Mouse (Mus musculus) ZHBTc4 (cell line): ENCODE data around the gene Napsa.

Experiments used
- DNase-seq: peaks from one replicate; pipeline ENCODE4 v3.0.0-alpha.2; 2011; ENCODE audit warnings: low read depth, low spot score

Gene Napsa

DNA sequence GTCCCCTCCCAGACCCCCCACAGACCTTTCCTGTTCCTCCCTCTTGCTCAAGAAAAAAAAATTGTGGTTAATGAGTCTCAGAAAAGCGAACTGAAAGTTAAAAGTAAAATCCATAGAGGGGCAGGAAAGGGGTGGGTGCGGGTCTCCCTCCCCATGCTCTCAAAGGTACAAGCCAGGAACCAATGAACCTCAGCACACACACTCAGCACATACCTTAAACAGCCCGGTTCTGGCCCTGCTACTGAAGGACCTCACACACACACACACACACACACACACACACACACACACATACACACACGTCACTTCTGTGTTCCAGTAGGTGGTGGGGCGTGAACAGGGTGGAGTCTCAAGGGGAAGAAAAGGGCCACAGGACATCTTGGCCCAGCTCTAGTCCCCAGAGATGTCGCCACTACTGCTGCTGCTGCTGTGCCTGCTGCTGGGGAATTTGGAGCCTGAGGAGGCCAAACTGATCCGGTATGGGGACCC lies at the start of gene Napsa:
Napsa (plus strand) TSS at position 168 of the 489 bp plus-strand sequence.
- DNase-seq: peak; percentile 34

DNA sequence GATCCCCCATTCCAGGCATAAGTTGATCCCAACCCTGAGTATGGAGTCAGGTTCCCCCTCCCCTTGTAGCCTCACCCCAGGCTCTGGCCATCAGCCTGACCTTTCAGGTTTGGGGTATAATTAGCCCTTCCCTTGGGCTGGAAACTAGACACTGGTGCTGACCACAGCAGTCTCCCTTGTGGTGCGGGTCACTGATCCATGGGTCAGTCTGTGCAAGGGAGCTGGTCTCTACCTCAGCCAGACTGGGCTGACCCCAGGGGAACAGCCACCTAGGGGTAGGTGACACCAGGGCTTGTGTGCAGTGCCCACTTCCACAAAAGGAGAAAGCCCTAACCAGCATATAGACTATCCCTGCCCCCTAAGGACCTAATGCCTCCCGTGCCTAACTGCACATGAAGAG lies 49.1 kb upstream of the Napsa start:
- no peak for DNase-seq

DNA sequence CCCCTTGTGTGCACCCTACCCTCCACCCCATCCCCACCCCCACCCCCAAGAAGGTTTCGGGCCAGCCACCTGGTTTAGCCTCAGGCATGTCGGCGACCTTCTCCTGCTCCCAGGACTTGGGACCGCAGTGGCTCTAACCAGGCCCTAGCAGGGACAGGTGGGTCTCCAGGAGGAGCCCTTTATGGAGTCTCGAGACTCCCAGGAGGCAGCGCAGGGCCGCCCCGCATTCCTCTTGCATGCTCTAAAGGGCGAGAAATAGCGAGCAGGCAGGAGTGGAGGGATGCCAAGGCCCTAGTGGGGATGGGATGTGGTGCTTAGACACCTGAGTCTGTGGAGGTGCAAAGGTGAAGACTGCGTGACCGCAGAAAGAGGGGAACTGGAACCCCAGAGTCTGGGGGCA lies 47.7 kb upstream of the Napsa start, which contains the start of gene Mybpc2:
Mybpc2 (minus strand) TSS at position 155 of the 400 bp plus-strand sequence.
- DNase-seq: peak; percentile 54

DNA sequence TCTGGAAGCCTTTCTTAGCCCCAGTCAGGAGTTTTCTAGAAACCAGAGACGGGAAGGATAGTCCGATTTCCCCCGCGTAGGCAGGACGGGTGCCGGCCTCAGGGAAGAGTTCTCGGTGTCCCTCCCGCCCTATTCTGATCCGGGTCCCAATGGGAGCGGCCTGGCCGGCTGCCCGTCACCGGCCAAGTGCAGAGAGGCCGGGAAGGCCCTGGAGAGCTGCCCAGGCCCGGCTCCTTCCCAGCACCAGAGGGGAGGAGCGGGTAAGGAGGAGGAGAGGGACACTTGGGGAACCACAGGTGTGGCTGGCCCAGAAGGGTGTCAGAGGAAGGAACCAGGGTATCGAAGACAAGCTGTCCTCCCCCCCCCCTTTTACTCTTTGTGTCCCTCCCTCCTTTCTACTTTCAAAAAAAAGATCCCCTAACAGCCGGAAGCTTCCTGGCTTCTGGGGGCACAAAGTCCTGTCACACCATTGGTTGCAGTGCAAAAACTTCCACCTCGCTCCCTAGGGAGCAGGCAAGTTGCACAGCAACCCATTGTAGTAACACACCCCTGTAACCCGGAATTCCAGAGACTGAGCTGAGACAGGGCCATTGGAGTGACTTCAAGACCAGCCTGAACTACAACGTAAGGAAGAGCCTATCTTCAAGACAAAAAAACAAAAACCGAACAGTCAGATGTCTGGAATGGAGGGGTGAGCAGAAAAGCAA lies 46.9 kb upstream of the Napsa start:
- no peak for DNase-seq

DNA sequence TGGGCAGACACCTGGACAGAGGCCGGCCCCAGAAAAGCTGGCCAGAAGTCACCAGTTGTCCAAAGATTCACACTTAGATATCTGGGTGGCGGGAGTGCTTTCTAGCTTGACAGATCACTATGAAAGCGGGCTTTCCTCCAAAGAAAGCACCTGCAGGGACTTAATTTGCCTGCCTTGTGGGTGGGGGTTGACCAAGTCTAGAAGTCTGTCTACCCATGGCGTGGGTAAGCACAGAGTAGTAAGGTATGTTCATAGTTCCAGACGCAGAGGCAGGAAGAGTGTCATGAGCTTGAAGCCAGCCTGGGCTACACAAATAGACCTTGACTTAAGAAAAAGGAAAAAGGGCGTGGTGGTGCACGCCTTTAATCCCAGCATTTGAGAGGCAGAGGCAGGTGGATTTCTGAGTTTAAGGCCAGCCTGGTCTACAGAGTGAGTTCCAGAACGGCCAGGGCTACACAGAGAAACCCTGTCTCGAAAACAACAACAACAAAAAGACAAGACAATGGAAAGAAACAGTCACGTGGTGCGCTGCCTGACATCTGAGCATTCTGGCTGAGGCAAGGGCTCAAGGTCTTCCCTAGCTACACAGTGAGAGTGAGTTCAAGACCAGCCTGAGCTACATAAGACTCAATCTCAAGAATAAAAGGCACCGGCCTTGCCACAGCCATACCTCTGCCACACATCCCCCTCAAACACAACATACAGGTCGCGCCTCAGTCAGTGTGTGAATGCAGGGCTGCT lies 45.6 kb upstream of the Napsa start:
- peak; percentile 44 for DNase-seq

DNA sequence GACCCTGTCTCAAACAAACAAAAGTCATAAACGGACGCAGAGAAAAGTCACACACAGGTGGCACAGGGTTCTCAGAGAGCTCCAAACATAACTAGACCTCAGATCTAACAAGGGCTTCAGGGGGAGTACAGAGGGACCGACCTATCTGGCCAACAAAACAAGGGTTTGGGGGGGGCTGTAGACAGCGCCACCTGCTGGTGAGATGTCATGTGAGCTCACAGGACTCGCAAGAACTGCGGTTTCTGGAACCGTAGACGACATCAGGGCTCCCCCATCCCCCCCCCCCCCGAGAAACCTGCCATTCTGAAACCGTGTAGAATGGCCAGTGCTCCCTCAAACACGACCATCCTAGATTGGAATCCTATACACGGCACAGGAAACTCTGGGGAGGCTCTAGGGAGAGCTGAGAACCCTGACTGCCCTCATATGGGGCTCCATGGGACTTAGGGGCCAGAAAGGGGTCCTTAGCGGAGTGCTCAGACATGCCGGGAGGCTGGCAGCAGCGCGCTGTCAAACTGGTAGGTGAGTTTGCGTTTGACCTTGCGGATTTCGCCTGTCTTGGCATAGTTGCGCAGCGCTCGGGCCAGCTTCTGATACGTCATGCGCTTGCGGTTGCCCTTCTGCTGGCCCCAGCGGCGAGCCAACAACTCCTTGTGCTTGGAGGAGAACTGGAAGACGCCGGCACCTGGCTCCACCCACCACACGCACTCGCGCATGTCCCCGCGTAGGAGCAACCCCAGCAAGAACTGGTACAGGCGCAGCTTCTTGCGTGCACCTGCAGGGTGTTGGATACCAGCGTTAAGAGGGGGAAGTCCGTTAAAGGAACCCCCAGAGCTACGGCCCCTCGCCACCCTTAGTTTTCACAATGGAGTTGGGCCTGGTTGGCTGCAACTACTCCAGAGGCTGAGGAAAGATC lies 44.4 kb upstream of the Napsa start:
- peak; percentile 66 for DNase-seq

DNA sequence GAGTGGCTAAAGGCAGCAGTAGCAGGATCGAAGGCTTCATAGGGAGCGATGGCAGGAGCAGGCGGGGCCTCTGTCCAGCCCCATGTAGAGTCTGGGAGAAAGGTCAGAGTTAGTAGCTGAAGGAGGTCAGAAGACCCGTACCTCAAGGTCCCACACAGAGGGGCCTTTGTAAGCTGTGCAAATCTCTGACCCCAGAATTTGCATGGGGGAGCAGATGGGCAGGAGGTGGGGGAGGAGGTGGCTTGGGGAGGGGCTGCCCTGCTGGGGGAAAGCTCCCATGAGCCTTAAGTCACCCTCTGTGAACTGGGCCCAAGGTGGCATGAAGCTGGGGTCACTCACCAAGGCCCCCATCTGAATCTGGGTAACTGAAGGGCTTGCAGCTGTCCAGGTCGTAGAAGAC lies 42.7 kb upstream of the Napsa start:
- DNase-seq: no peak

DNA sequence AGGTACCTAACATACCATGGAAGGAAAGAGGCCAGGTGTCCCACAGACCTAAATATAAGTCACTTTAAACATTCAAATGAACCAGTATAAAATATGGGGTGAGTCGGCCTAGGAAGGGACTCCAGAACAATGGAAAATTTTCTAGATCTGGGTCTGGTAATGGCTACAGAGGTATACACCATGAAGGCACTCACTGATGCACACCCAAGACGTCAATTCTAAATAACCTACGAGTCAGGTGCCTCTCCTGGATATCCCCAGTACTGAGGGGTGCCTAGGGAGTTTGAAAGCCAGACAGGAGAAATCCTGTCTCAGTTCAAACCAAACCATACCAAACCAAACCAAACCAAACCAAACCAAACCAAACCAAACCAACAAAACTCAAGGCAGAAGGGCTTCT lies 41.7 kb upstream of the Napsa start:
- DNase-seq: no peak

DNA sequence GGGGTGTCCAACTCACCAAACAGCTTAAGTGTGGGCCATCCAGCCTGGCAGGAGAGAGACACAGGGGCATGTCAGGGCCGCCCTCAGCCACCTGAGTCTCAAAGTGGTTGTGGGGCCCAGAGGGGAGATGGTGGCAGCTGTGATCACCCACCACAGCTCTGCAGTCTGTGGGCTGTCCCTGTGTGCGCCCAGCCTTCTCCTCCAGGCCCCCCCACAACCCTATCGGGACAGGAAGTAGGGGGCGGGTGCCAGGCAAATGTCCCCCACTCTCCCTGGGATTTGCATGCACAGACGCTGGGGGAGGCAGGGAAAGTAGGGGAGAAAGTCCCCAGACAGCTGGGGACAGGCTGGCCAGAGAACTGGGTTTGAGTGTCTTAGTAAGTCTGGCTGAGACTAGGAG lies 41.0 kb upstream of the Napsa start:
- DNase-seq: no peak

DNA sequence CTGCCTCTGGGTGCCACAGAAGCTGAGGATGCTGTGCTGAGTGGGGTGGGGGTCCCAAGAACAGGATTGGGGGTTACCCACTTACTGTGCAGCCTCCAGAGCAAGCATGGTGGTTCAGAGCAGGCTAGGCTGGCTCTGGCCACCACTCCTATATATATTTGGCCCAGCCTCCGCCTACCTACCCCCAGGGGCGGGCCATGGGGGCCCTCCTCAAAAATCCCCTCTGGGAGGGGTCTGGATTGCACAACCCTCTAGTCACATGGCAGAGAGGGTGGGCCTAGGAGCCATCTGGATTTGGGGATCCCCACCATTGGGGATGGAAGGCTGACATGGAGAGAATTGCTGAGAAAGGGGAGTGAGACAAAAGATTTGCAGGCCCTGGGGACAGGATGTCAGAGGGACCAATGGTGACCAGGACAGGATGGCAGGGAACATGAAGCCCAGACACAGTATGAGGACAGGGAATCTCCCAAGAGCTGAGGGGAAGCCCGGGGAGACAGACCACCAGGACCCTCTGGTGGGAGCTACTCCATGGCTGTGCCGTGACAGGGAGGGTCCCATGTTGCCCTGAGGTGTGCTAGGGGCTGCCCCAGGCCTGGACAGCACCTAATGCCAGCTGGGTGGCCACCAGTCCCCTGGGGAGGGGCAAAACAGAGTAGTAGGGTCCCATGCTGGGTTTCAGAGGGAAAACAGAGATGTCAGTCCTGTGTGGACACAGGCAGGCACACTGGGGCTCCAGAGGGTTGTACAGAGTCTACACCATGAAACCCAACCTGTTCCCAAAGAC lies 40.0 kb upstream of the Napsa start, which contains the start of gene Spib:
Spib (minus strand) TSS at position 126 of the 787 bp plus-strand sequence.
- DNase-seq: no peak

DNA sequence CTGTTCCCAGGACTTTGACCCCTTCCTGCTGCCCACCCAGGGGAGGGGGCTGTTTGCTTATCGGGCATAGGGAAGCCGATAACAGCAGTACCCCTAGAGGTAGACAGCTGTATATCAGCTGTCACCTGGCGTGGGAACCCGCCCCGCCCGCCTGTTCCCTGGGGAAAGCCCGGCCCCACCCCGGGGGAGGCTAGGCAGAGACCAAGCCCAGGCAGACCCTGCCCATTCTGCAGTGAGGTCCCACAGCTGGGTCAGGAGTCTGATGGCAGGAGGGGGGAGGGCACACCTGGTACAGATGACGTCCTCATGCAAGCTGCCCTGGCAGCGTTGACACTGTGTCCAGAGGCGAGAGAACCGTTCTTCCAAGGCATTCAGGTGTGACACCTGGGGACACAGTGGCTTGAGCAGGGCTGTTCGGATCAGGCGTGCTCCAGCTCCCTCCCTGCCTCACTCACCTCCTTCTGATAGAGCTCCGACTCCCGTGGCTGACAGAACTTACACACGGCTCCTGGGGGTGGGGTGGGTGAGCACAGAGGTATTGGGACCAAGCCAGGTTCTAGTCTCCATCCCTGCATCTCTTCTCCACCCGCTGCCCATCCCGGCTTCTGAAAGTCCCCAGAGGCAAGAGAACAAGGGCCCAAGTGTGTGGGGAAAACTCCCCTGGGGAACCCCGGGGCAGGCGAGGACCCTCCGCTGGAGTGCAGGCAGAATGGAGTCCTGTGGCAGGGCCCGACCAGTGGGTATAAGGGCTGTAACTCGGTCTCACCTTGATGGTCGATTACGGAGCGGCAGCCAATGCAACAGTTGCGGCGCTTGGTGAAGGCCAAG lies 39.0 kb upstream of the Napsa start:
- DNase-seq: no peak

DNA sequence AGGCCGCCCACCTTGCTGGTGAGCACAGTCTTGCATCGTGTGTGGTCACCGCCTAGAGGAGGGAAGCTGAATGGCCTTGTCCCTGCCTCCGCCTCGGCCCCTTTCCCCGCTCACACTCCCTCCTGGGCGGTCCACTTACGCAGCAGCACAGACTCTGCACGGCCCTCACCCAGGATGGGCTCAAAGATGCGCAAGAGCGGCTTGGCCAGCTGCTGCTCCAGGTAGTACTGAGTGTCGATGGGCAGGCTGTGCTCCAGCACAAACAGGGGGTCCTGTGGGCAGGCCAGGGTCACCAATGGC lies 38.5 kb upstream of the Napsa start:
- DNase-seq: no peak

DNA sequence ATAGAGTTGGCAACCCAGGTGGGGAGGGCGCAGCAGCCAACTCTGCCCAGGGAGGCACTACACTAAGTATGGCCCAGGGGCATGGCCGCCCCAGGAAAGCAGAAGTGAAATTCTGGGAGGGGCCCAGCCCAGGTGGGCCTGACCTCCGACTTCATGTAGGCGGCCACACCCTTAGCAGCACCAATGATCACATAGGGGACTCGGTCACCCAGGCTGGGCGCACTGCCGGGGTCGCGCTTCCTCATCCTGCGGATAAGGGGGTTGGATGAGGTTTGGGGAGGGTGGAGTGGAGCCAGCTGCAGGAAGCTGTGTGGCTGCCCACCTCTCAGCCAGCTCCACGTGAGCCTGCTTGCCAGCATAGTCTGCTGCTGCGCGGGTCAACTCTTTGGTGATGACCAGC lies 37.9 kb upstream of the Napsa start:
- DNase-seq: no peak

DNA sequence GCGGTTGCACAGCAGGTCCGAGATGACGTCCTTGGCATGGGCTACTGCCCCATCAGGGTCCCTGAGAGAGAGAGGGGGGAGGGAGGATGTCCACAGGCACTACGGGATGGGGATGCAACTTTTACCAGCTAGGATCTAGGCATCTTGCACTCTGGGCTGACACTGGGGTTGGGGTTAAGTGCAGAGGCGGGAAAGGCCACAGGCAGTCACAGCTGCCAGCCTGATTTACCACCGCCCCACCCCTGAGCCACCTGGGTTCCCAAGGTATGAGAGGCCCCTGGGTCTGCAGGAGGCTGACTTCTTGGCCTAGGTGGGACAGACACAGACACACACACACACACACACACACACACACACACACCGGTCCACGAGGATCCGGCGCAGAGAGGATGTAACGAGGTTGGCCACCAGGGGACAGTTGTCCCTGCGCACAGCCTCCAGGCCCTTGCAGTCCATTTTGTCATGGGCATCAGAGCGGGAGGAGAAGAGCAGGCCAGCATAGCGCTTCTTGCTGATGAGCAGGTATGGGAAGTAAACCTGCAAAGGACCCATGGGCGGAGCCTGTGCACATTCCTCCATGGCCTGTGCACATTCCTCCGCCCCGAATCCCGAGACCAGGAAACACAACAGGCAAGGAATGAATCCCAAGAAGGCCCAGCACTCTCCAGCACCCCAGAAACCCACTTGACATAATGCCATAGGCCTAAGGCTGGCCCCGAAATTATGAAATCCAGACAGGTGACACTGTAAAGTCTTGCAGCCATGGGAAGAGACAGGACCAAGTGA lies 37.3 kb upstream of the Napsa start:
- DNase-seq: peak; percentile 79

DNA sequence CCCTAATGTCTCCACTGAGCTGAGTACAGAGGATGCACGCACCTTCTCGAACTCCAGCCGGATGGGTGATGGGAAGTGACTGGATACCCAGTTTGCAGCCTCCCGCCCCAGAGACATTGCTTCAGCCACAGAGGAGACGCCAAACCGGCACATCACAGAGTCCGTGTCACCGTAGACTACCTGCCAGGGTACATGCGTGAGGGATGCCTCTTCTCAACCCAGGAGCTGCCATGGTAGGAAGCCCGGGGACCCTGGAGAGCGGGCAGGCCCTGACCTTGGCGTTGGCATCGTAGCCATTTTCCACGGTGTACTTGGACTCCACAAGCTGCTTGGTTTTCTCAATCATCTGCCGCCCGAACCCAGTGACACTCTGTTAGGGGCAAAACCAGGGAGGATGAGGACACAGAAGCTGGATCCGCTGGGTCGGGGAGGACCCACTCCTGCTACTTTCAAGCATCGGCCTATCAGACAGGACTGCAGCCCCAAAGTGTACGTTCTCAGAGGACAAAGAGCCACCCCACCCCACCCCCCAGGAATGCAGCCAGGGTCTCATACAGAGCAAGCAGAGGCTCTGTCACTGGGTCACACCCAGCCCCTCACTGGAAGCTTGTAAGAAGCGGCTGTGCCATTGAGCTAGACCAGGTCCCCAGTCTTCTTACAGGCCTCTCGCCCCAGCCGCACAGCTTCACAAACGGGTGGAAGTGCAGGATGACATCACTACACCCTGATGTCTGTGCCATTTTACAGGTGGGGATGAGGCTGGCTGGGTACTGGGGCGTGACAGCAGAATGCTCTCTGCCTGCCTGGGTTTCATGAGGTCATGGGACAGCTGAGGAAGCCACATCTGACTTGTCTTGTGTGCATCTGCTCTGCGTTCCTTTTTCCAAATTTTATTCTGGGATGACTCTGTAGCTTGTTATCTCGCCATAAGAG lies 36.3 kb upstream of the Napsa start:
- DNase-seq: peak; percentile 52

DNA sequence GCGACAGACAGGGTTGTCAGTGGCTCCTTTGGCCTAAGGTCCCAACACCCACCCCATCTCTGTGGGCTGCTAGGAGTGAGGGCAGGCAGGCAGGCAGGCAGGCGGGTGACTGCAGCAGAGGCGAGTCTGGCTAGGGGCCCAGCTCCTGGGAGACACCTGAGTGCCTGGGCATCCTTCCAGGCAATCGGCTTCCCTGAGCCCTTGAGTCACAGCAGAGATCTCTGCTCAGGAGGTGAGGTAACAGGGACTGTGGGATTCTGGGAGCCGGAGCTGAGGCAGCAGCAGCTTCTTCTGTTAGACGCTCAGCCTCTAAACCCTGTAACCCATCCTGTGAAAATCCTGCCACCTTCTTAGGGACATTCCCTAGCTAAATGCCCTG lies 35.6 kb upstream of the Napsa start:
- DNase-seq: no peak

DNA sequence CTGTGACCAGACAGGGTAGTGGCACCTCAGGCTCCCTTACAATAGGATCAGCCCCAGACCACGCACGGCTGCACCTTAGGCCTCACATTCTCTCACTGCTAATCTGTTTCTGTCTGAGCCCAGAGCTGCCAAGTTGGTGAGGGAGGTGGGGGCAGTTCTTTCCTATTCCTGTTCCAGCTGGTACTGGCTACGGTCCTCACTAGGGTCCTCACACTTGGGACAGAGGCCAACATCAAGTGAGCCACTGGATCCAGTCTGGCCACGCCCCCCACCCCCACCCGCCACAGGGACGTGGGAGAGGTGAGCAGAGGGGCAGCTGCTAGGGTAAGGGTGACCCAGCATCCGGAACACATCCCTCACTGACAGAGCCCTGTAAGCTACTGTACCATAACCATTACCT lies 35.2 kb upstream of the Napsa start:
- no peak for DNase-seq

DNA sequence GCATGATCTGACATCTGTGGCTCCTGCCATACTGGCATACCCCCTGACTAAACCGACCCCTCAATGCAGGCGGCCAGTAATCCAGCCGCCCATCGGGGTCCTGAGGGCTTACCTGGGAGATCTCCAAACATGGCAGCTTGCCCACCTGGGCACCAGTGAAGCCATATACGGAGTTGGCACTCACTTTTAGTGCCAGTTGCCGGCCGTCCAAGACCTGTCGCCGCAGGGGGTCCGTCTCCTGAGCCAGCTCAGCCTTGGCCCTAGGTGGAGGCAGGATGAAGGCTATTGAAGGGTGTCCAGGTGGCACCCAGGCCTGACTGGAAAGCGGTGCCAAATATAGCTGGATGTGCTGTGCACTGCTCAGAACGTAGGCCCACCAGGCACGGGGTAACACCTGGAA lies 34.7 kb upstream of the Napsa start:
- no peak for DNase-seq
